Mouse (Mus musculus): ENCODE measurements around the gene Colec11.

Gene Colec11

DNA sequence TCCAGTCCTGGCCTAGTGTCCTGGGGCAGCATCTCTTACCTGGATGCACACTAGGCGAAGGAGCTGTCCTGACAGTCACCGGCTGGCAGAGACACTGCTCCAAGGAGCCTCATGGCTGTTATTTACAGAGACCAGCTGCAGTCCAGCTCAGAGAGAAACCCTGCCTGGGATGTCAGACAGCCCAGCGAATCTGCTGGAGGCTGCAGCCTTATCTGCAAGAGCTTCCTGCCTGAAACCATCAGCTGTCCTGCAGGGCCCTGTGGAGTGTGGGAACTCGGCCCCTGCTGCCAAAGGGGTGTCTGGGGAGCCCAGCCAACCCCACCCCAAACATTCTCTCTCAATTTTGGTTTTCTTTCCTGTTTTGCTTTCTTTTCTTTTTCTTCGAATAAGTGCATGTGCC, at the start of gene Colec11:
Gene Colec11 (minus strand): TSS at position 183 of the 400 bp plus-strand sequence.
- no peak for DNase-seq (ENCODE audit: low read depth)

DNA sequence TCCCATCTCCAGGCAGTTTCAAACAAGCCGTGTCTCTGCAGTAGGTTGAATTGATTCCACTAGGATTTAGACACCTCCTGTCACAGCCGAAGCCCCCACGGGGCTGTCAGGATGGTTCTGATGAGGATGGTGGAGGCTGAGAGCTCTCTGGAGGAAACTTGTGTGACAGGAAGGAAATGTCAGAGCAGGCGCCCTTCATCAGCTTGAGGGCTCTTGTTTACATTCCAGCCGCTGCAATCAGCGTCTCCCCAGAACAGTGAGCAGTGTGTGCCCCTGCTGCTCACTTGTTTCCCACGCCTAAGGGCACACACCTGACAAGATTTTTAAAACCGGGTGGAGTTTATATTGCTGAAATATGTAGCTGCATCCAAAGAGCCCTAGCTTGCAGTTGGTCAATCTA, 44.1 kb upstream of the Colec11 start:
- DNase-seq (ENCODE audit: low read depth): no peak

DNA sequence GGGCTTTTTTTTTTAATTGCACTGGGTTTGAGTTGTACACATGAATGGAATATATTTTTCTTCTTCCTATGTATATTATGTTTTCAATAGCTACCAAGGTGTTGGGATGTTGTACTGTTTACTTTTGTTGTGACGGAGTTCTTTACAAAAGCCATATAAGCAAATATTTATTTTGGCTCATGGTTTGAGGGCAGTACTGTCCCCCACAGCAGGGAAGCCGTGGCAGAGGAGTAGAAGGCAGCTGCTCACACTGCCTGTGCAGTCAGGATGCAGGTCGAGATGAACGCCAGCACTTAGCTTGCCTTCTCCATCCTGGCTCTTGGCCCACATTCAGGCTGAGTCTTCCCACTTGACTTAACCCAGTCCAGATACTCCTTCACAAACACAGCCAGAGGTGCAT, 43.6 kb upstream of the Colec11 start:
- DNase-seq (ENCODE audit: low read depth): no peak

DNA sequence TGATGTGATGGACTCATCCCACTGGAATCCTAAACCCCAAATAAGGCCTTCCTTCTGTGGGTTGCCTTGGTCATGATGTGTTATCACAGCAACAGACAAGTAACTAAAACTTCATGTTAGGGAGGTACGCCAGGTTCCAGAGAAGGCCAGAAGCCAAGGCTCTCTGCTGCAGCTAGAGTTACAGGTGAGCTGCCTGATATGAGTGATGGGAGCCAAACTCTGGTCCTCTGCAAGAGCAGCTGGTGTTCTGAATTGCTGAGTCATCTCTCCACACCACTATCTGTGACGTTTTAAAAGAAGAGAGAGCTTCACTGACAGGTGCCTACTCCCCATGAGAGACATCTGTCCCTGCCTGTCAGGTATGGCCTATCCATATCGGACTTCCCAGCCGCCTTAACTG, 39.5 kb upstream of the Colec11 start:
- no peak for DNase-seq (ENCODE audit: low read depth)

DNA sequence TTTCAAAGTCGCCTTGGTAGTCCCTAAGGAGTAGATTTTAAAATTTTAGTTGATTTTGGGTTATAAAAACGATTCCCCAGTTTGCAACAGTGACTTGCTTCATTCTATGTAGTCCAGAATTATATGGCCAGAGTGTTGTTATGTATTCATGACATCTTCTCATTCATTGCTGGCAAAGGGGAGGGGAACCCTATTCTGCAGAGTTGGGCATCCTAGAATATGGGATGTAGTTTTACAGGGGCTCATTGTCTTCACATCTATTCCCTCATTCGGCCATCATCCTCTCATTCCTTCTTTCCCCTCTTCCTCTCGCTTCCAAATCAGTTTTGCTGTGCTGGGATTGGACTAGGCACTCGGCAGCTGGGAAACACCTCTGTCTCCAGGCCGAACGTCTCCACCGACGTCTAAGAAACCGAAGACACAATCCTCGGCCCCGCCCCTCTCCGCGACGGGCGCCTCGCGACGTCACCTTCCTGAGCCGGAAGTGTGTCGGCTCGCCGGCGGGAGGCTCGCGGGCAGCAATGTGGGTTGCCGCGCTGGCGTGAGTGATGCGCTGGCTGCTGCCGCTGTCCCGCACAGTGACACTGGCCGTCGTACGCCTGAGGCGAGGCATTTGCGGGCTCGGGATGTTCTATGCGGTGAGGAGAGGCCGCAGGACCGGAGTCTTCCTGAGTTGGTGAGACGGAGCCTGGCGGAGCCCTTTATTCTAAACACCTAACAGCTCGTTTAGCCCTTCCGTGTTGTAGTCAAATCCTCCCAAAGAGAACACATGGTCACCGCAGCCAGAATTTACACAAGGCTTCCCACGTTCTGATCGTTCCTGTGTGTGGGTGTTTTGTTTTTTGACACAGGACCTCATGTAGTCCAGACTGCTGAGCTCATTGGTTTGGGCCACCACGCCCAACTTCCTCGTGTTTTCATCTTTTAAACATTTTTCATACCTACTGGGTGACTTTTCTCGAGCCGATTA, 26.2 kb upstream of the Colec11 start, which contains the start of gene Rnaseh1:
Gene Rnaseh1 (plus strand): TSS at position 462 of the 970 bp plus-strand sequence.
- DNase-seq (ENCODE audit: low read depth): peak; percentile 82

DNA sequence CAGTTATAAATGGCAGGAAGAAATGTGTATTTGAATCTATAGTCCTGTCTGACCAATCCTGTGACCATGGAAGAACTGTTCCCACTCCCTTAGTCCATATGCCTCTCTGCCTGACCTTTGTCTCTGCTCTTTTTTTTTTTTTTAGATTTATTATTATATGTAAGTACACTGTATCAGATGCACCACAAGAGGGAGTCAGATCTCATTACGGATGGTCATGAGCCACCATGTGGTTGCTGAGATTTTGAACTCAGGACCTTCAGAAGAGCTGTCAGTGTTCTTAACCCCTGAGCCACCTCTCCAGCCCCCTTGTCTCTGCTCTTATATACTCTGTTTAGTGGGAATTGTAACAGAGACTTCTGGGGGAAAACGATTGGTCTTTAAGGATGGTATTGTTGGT, 15.6 kb upstream of the Colec11 start:
- no peak for DNase-seq (ENCODE audit: low read depth)

DNA sequence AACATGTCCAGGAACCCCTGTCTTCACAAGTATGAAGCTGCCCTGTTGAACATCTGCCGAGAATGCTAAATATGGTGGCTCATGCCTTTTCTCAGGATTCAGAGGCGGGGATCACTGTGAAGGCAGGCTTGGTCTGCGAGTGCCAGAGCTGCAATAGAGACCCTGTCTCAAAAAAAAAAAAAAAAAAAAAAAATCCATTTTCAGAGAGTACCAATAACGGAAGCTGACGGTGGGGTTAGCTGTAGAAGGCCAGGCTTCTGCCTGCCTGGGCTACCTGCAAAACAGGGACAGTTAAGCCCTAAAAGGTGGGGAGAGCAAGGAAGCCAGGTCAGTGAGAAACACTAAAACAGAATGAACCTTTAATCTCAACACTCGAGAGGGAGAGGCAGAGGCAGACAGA, 13.4 kb upstream of the Colec11 start:
- DNase-seq (ENCODE audit: low read depth): no peak

DNA sequence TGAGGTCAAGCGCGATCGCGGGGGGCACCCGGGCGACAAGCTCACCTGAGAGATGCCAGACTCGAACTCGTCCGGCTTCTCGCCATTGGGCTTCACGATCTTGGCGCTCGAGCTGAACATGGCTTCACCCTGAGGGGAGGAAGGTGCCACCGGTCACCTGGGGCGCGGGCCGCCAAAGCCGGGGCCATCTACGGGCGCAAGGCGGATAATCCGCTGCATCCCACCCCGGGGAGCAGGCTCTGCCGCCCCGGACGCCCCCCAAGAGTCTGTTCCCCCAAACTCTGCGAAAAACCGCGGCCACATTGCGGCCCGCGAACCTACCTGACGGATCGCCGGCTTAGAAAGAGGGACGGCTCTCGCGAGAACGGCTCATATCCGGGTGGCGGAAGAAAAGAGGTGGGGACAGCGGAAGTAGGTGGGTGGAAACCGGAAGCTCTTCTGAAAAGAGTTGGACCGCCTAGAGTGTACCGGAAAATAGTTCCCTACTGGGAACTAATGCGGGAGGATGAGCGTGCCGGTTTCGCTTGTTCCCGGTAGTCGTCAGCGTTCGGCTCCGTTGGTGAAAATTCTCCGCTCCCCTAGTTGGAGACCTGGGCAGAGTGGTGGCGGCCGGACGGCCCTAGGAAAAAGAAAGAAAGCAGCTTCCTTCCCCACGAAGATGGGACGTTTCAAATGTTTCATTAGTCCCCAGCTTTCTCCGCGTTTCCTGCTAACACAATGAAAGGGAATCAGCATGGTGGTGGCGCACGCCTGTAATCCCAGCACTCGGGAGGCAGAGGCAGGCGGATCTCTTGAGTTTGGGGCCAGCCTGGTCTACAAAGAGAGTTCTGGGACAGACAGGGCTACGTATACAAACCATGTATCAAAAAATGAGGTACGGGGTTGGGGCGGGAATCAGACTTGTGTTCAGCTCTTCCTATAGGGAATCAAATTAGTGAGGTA, 12.6 kb upstream of the Colec11 start, which contains the start of gene Rps7:
Gene Rps7 (minus strand): TSS at position 419 of the 942 bp plus-strand sequence.
- DNase-seq (ENCODE audit: low read depth): peak; percentile 85

DNA sequence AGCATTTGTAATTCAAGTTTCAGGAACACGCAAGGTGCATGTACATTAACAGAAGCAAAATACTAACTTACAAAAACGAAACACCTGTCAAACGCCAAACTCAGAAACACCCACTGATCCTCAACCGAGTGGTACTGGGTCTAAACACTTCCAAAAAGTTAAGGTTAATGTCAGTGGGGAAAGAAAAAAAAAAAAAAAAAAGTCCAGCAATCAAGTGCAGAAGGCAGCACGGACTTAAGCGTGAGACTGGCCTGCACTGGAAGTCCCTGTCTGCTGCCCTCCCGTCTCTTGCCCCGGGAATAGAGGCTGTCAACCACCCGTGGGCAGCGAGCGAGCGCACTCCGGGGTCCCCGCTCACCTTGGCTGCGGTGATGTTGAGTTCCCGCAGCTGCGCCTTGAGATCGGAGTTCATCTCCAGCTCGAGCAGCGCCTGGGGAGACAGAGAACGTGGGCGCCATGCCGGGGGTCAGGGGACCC, 11.9 kb upstream of the Colec11 start:
- no peak for DNase-seq (ENCODE audit: low read depth)

DNA sequence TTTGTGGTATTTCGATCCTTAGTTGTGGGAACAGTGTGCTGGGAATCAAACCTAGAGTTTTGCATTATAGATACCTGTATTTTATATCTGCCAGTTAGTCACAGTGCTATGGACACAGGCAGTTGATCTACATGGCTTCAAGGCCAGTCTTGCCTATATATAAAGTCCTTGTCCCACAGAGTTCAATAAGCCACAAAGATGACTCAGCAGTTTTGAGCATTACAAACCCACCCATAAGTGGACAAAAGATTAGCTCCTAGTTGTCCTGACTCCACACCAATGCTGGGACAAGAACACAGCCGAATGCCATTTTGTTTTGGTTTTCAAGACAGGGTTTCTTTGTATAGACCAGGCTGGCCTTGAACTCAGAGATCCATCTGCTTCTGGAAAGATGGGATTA, 5.3 kb upstream of the Colec11 start:
- no peak for DNase-seq (ENCODE audit: low read depth)

DNA sequence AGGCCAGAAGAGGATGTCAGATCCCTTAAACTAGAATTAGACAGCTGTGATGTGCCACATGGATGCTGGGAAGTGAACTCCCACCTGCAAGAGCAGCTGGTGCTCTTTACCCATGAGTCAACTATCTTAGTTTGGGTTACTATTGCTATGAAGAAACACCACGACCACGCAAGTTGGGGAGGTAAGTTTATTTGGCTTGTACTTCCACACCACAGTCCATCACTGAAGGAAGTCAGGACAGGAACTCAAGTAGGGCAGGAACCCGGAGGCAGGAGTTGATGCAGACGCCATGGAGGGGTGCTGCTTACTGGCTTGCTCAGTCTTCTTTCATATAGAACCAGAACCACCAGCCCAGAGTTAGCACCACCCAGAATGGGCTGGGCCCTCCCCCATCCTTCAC, 3.9 kb upstream of the Colec11 start:
- no peak for DNase-seq (ENCODE audit: low read depth)

DNA sequence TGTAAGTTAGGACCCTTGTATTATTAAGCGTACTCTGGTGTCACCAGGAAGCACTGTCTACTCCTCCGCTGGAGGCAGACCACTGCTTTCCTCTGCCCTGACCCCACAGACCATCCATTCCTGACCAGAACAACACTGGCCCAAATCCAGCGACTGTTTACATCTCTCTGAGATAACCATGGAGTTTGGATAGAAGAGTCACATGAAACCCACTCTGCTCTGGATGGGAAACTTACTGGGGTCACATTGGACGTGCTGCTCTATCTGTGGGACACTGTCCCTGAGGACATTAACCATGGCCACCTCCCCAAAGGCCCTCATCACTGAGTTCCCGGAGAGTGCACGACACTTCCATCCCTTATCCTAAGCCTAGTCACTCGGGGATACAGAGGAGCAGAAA, 2.2 kb upstream of the Colec11 start:
- DNase-seq (ENCODE audit: low read depth): no peak

DNA sequence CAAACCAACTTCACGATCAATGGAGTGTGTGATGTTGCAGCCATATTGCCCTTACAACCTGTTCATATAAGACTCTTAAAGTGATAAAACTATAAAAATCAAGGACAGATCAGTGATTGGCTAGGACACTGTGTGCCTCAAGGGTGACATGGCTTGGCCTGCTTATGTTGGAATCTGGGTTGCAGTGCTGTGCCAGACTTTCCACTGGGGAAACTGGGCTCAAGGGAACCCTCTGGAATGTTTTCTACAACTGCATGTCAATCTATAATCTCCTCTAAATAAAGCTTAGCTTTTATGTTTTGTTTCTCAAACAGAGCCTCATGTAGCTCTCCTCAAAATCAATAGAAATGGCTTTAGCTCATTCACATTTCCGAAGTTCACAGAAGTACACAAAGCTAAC, 1.1 kb upstream of the Colec11 start:
- DNase-seq (ENCODE audit: low read depth): no peak

DNA sequence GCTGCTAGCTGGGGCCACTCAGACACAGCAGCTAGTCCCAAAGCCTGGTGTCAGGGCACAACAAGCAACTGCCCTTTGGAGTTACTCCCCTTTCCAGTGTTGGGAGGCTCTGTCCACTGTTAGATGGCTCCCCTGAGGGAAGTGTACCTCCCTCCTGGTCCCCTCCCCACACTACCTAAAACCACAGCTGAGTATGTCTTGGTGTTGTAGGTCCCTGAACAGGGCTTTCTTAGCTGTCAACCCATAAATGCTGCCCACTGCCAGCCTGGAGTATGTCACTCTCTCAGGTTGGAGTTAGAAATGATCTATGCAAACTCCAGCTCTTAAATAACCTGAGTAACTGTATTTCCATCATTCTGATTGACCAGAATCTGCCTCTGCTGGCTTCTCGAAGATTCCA, 536 bp downstream of the Colec11 start:
- no peak for DNase-seq (ENCODE audit: low read depth)

DNA sequence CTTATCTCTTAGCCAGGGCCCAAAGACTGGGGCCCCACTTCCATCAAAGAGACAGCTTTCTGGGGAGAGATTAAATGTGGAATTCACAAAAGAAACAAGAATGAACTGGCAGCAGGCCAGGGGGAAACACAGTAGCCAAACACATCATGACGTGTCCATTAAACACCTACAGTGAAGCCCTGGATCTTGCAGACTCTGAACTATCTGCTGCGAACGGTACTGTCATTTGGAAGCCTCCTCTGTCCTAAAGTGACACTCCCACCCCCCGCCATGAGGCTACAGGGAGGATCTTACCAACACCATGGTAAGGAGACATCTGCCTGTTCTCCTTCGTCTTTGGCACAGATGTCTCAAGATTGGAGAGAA, 1.0 kb downstream of the Colec11 start:
- DNase-seq (ENCODE audit: low read depth): no peak

DNA sequence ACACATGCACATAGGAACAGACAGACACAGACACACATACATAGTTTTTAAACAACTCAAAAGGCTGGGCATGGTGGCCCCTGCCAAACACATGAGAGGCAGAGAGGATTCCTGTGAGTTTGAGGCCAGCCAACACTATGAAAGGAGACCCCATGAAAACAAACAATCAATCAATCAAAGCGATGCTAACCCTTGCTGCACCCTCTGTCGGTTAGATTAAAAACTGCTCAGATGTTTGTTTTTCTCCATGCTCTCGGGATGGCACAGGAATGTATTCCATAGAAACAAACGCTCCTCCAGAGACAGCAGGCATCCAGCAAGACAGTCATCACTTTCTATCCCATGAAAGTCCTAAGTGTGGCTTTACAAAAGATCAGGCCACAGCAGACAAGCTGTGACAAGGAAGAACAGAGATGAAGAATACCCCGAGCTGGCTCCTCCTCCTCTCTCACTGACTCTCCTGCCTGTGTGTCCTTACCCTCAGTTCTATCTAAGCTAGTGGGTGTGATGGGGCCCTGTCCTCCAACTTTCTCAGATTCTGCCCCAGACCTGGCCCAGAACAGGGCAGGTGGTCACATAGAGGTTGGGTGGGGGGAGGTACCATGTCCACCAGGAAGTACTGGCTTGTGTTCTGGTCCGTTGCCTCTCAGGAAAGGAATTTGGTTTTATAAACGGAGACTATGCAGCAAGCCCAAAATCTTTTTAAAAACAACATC, 1.6 kb downstream of the Colec11 start:
- no peak for DNase-seq (ENCODE audit: low read depth)

DNA sequence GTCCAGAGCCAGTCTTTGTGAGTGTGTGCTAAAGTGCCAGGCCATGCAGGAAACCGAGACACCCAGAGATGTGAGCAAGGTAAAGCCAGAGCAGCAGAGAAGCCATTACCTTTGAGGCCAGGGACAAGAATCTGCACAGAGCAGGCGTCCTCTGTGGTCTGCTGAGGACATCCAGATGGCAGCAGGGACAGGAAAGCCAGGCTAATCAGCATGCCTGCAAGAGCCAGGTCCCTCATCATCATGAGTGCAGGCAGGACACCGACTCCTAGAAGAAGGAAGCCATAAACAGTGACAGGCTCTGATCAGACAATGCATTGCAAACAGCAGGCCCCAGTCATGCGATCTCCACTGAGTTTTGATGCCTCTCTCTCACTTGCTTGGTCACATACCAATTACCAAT, 5.9 kb downstream of the Colec11 start:
- no peak for DNase-seq (ENCODE audit: low read depth)

DNA sequence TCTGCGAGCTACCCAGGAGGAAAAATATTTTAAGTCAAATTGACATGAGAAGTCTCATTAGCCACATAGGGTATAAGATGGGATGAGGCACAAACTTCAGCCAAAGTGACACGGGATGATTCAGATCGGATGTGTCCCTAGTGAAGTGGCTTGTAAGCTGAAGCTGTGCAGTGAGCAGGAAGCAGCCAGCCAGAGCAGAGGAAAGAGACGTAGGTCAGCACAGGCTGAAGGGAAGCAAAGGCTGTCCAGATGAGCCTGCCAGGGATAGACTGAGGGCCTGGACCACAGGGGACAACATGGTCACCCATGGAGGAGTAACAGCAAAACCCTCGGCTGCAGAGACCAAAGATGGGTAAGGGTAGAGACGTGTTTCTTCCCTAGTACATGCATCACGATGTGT, 8.8 kb downstream of the Colec11 start:
- no peak for DNase-seq (ENCODE audit: low read depth)

DNA sequence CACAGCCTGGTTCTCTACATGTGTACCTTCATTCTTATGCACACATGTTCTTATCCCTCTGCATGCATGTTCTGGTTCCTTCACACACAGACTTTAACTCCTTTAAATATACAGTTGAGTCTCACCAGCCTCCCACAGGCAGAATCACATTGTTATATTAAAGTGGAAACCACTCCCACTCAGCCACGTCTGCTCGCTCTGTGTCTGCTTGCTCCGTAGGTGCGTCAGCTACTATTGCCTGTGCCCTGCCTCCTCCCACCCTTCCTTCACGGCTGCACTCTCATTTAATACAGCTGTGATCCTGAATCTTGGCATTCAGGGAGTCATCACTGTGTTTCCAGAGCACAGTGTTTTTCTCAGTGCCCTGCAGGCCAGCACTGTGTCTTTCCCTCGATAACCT, 10.8 kb downstream of the Colec11 start:
- no peak for DNase-seq (ENCODE audit: low read depth)

DNA sequence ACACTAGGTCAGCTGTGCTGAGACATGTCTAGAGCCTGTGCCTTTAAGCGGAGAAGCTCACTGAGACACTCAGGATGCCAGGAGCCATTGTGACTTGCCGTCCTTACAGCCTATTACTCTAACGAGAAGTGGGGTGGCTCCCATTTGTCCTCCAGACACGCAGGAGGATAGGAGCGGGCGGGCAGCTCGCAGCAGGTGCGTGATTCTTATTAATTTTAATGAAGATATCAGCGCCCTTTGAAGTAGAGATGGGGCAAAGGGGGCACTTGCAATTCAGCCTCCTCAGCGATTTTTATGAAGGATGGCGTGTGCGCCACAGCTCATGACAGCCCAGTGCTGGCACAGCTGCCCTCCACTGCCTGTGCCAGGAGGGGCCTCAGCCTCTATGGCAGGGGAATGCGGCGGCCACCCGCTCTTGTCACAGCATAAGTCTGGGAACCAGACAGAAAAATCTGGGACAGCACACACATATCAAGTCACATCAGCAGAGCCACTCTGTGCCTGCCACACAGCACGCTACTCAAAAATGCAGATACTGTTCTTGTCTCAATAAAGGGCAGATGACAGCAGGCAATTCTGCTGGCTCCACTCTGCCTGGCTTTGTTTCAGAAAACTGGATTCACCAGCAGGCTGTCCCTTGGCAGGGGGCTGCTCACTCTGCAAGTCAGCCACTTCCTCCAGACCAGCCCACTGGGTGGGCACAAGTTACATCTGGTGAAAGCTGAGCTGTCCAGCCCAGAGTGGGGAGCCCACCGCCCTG, 15.5 kb downstream of the Colec11 start:
- DNase-seq (ENCODE audit: low read depth): no peak

DNA sequence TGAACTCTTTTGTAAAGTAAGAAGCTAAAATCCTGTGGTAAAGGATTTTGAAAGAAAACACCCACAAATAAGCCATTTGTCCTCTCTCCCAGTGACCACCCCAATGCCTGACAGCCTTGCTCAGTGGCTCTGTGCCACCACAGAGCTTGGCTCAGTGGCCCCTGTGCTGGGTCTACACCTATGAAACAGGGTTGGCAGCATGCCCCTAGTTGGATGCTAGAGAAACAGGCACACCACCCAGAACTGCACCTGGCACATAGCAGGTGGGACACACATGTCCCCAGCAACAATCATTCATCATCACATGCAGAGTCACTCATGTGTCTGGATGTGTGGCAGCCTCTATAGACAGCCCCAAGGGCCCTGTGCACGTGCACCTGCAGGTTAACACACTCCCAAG, 19.7 kb downstream of the Colec11 start:
- no peak for DNase-seq (ENCODE audit: low read depth)

Data from c-Kit-positive CD71-negative TER-119-negative erythroid progenitor cells, embryonic 14.5 days (primary cell).